Comparison of ENCODE assay signal across 11 mouse cellular contexts in genomic region chr11:76482183-76482582, GRCm38 (mm10).
DNase-seq lines count a peak whose midpoint lies in the region; ATAC-seq lines count a peak whose summit lies in the region.
"Had no signal": no experiment of that assay in that cellular context is flagged by ENCODE, and none has a peak within 500 bp of the region (broad histone marks: within the 10 kb centered on the region; RNA-seq: fewer than 3 reads in every experiment).

No protein-coding gene starts in this region.

- H3K4me3 ChIP-seq in heart, embryonic 12.5 days, result no peak overlapping the region
- no peak overlapping the region for H3K4me3 ChIP-seq in liver, embryonic 13.5 days (replicated peaks)
- H3K4me3 ChIP-seq in stomach, embryonic 16.5 days (replicated peaks; ENCODE audit: low read length), result no peak overlapping the region
- H3K4me3 ChIP-seq: embryonic facial prominence, embryonic 12.5 days; neural tube, embryonic 13.5 days had no signal

- no peak for ATAC-seq in heart, embryonic 12.5 days (ENCODE audit: insufficient number of reproducible peaks, low FRiP score)
- ATAC-seq in liver, embryonic 13.5 days (ENCODE audit: low read depth), result no peak
- ATAC-seq in stomach, embryonic 16.5 days (ENCODE audit: insufficient read depth, low FRiP score), result no peak

- H3K9me3 ChIP-seq in heart, embryonic 12.5 days (replicated peaks), result no peaks in the 10 kb centered on the region
- H3K9me3 ChIP-seq in liver, embryonic 13.5 days (replicated peaks), result no peaks in the 10 kb centered on the region
- no peaks in the 10 kb centered on the region for H3K9me3 ChIP-seq in stomach, embryonic 16.5 days (replicated peaks; ENCODE audit: control insufficient read depth, low read length)
- H3K9me3 ChIP-seq: embryonic facial prominence, embryonic 12.5 days; neural tube, embryonic 13.5 days had no signal

- H3K27ac ChIP-seq in heart, embryonic 12.5 days (ENCODE audit: poor library complexity, severe bottlenecking), result peak overlapping the region; percentile 75
- H3K27ac ChIP-seq in liver, embryonic 13.5 days, result 0 out of 2 replicates have a peak overlapping the region, but pooled peaks have one; percentile 9
- peak overlapping the region; percentile 88 for H3K27ac ChIP-seq in stomach, embryonic 16.5 days (ENCODE audit: low read length)
- H3K27ac ChIP-seq: neural tube, embryonic 13.5 days had no signal

- intact Hi-C loops in heart, postnatal 14 days (cut with DNase I), result no loop called here

- no peak overlapping the region for H3K9ac ChIP-seq in heart, embryonic 12.5 days
- H3K9ac ChIP-seq in liver, embryonic 13.5 days, result no peak overlapping the region
- H3K9ac ChIP-seq in stomach, embryonic 16.5 days (ENCODE audit: low read length), result peak overlapping the region; percentile 27; the same call in 1 of the 2 replicates
- H3K9ac ChIP-seq: embryonic facial prominence, embryonic 12.5 days; neural tube, embryonic 13.5 days had no signal

- 62% methylated on average over 5 of the region's 5 CpGs for WGBS in heart, embryonic 12.5 days
- WGBS in liver, embryonic 13.5 days (ENCODE audit: insufficient replicate concordance), result 41% methylated on average over 5 of the region's 5 CpGs
- 73% methylated on average over 5 of the region's 5 CpGs for WGBS in stomach, embryonic 16.5 days

- H3K36me3 ChIP-seq in heart, embryonic 12.5 days, result peaks cover 33% of the 10 kb centered on the region
- no peaks in the 10 kb centered on the region for H3K36me3 ChIP-seq in liver, embryonic 13.5 days
- no peaks in the 10 kb centered on the region for H3K36me3 ChIP-seq in stomach, embryonic 16.5 days (ENCODE audit: control insufficient read depth, insufficient read depth, low read length)

- H3K4me2 ChIP-seq in heart, embryonic 12.5 days, result no peak overlapping the region
- no peak overlapping the region for H3K4me2 ChIP-seq in liver, embryonic 13.5 days
- no peak overlapping the region for H3K4me2 ChIP-seq in stomach, embryonic 16.5 days (ENCODE audit: low read depth, low read length)
- H3K4me2 ChIP-seq: embryonic facial prominence, embryonic 12.5 days; neural tube, embryonic 13.5 days had no signal

- H3K27me3 ChIP-seq in heart, embryonic 12.5 days (replicated peaks), result no peaks in the 10 kb centered on the region
- no peaks in the 10 kb centered on the region for H3K27me3 ChIP-seq in liver, embryonic 13.5 days
- H3K27me3 ChIP-seq in stomach, embryonic 16.5 days (ENCODE audit: control insufficient read depth, insufficient read depth, low read length), result no peaks in the 10 kb centered on the region
- H3K27me3 ChIP-seq: embryonic facial prominence, embryonic 12.5 days; neural tube, embryonic 13.5 days had no signal

- no peak for DNase-seq in heart, postnatal 14 days
- peak; percentile 42 to 46 for DNase-seq in spleen, adult 18-20 months
- DNase-seq in spleen, adult 12 weeks (ENCODE audit: low spot score), result no peak
- DNase-seq in liver, embryonic 13.5 days, result no peak
- no peak for DNase-seq in thymus, postnatal 10 days (ENCODE audit: low spot score in 2 of 2)
- DNase-seq in frontal cortex, postnatal 25 days (ENCODE audit: low spot score in 2 of 2), result no peak
- DNase-seq: cerebellum, adult 11 months had no signal

- H3K4me1 ChIP-seq in heart, embryonic 12.5 days (replicated peaks), result peaks cover 55% of the 10 kb centered on the region
- peaks cover 28% of the 10 kb centered on the region for H3K4me1 ChIP-seq in liver, embryonic 13.5 days (replicated peaks)
- peaks cover 25% of the 10 kb centered on the region for H3K4me1 ChIP-seq in stomach, embryonic 16.5 days (ENCODE audit: control insufficient read depth, insufficient read depth, low read length)

Comparison
In these comparisons a context has a peak if more than half of its experiments do, and no peak if none do; other contexts are left out.
1. DNase-seq: peak in spleen, adult 18-20 months (2 of 2); none in heart, postnatal 14 days (0 of 2), spleen, adult 12 weeks (single experiment), liver, embryonic 13.5 days (single experiment), thymus, postnatal 10 days (0 of 2) and frontal cortex, postnatal 25 days (0 of 2).
2. H3K27ac ChIP-seq: peak in every context shown above with its lines; median percentile 88 in stomach, embryonic 16.5 days; 75 in heart, embryonic 12.5 days; 9 in liver, embryonic 13.5 days.